Mouse (Mus musculus) stomach, postnatal 0 days (tissue): Measurements from ENCODE around the gene Tcerg1l.

Experiments used
- CTCF ChIP-seq: IDR thresholded peaks from 2 replicates; pipeline ENCODE4 v1.5.1; 2016; ENCODE audit warnings: antibody characterized with exemption, low read depth, mild to moderate bottlenecking, moderate library complexity
- EP300 ChIP-seq: optimal IDR thresholded peaks from 2 replicates; pipeline ENCODE3; 2016; ENCODE audit warnings: antibody characterized with exemption

- peak; percentile 62 for TF ChIP-seq CTCF
- no peak for TF ChIP-seq EP300
Measured at GRCm38 (mm10) chr7:138248176-138248575, 149.4 kb downstream of the Tcerg1l start.
